Mouse (Mus musculus) neural tube, embryonic 11.5 days (tissue): Measurements from ENCODE around the gene Osm. TPM values are rescaled to one million over a fixed set of nuclear protein-coding genes. Genes with fewer than 3 reads are reported as not detected.

Experiments
- ATAC-seq: fragments of 200-750 bp; cut with Nextera tagmentation; 2 replicates; pipeline ENCODE4 v1.8.0; 2017; ENCODE audit warnings: moderate number of reproducible peaks, mild to moderate bottlenecking, moderate TSS enrichment, moderate library complexity; ENCODE audit not compliant: insufficient read depth, low FRiP score, low TSS enrichment
- DNase-seq: peaks from one replicate; pipeline ENCODE4 v3.0.0-alpha.2; 2015; ENCODE audit warnings: low spot score
- H3K27ac ChIP-seq: fragments of 300-500 bp; sonication (generic); 2 replicates; pipeline ENCODE4 v1.5.1; 2014; ENCODE audit warnings: low read depth, mild to moderate bottlenecking, low read length
- H3K27me3 ChIP-seq: fragments of 300-500 bp; sonication (generic); 2 replicates; pipeline ENCODE4 v1.6.1; 2014; ENCODE audit warnings: mild to moderate bottlenecking, low read length, mixed read lengths; ENCODE audit not compliant: control insufficient read depth, insufficient read depth
- H3K36me3 ChIP-seq: fragments of 300-500 bp; sonication (generic); 2 replicates; pipeline ENCODE4 v1.6.1; 2014; ENCODE audit warnings: mild to moderate bottlenecking, low read length, moderate library complexity, mixed read lengths; ENCODE audit not compliant: control insufficient read depth, insufficient read depth
- H3K4me1 ChIP-seq: fragments of 300-500 bp; sonication (generic); 2 replicates; pipeline ENCODE4 v1.6.1; 2014; ENCODE audit warnings: low read length, mixed read lengths; ENCODE audit not compliant: control insufficient read depth, insufficient read depth
- H3K4me2 ChIP-seq: fragments of 300-500 bp; sonication (generic); 2 replicates; pipeline ENCODE4 v1.6.1; 2014; ENCODE audit warnings: low read depth, mild to moderate bottlenecking, moderate library complexity
- H3K4me3 ChIP-seq: fragments of 300-500 bp; sonication (generic); 2 replicates; pipeline ENCODE4 v1.5.1; 2014; ENCODE audit warnings: low read depth, low read length
- H3K9ac ChIP-seq: fragments of 300-500 bp; sonication (generic); 2 replicates; pipeline ENCODE4 v1.6.1; 2014; ENCODE audit warnings: mild to moderate bottlenecking, low read length
- H3K9me3 ChIP-seq: fragments of 300-500 bp; sonication (generic); 2 replicates; pipeline ENCODE4 v1.6.1; 2016; ENCODE audit warnings: low read length; ENCODE audit not compliant: control insufficient read depth
- WGBS: fragments of 180-500 bp; shearing (Covaris S2); extraction: QIAGEN DNeasy Blood & Tissue Kit; methylation state at CpG from one replicate; pipeline ENCODE4 v1.1.7; 2014; 5-methylcytosine and 5-hydroxymethylcytosine counted together
- polyA plus RNA-seq: library from polyadenylated mRNA; unstranded; fragments of >200 nt; fragmentation: Nextera tagmentation; extraction: Ambion mirVana; gene quantifications from 2 replicates; pipeline ENCODE4 v1.2.1, GENCODE M21; 2014

Gene Osm
- polyA plus RNA-seq, 1 experiment from 2014 or later: not detected

DNA sequence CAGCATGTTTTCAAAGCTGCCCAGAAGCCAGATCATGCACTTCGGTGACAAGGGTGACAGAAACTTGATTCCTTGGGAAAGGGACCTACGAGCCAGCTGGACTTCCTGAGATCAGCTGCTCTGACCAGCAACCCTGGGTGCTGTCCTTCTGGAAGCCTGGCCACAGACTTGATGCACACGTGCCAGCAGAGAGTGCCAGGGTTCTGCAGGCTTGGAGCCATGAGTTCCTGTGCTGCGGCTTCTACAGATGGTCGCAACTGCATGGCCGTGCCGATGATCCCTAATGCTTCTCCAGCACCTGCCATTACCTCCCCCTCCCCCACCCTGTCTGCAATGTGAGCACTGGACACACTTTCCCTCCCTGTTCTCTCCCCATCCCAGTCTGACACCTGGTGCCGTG is 7.8 kb upstream of the Osm start:
- H3K4me1 ChIP-seq: no peaks in the 10 kb centered on the region
- H3K27ac ChIP-seq: no peak overlapping the region
- no peak for ATAC-seq
- H3K4me3 ChIP-seq: no peak overlapping the region
- no peaks in the 10 kb centered on the region for H3K27me3 ChIP-seq
- no peak for DNase-seq
- whole genome bisulfite sequencing: 37% methylated on average over 8 of the region's 8 CpGs
- H3K9ac ChIP-seq: no peak overlapping the region
- H3K4me2 ChIP-seq: no peak overlapping the region
- no peaks in the 10 kb centered on the region for H3K36me3 ChIP-seq
- H3K9me3 ChIP-seq: no peaks in the 10 kb centered on the region

DNA sequence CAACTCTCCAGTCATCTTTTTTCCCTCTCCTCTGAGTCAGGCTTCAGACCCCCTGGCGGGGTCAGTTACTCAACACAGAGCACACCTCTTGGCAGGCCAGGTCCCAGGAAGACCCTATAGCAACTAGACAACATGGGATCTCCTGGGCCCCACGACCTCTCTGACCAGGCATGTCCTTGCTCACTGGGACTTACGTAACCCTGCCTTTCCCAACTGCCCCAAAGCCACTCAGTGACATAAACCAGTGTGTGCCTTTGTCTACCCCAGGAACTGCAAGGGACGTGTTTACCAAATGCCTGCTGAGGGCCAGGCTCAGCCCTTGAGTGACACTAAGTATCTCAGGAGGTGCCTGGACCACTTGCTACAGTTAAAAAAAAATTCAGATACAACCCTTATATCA is 6.4 kb upstream of the Osm start:
- Histone ChIP-seq H3K4me3 (no peak overlapping the region), H3K4me2 (no peak overlapping the region), H3K9me3 (no peaks in the 10 kb centered on the region), H3K9ac (no peak overlapping the region), H3K4me1 (no peaks in the 10 kb centered on the region), H3K36me3 (no peaks in the 10 kb centered on the region), H3K27me3 (no peaks in the 10 kb centered on the region), H3K27ac (no peak overlapping the region)
- ATAC-seq (no peak), DNase-seq (no peak)
- WGBS: 65% methylated on average over 4 of the region's 4 CpGs

GRCm38 (mm10) chr11:4231435-4231834 is 4.8 kb upstream of the Osm start:
- no peak overlapping the region for H3K4me2 ChIP-seq
- H3K27me3 ChIP-seq: no peaks in the 10 kb centered on the region
- DNase-seq (no peak), ATAC-seq (no peak)
- H3K4me1 ChIP-seq: no peaks in the 10 kb centered on the region
- H3K4me3 ChIP-seq: no peak overlapping the region
- WGBS: 90% methylated on average over 2 of the region's 2 CpGs
- no peaks in the 10 kb centered on the region for H3K9me3 ChIP-seq
- H3K27ac ChIP-seq: no peak overlapping the region
- H3K36me3 ChIP-seq: no peaks in the 10 kb centered on the region
- H3K9ac ChIP-seq: no peak overlapping the region

DNA sequence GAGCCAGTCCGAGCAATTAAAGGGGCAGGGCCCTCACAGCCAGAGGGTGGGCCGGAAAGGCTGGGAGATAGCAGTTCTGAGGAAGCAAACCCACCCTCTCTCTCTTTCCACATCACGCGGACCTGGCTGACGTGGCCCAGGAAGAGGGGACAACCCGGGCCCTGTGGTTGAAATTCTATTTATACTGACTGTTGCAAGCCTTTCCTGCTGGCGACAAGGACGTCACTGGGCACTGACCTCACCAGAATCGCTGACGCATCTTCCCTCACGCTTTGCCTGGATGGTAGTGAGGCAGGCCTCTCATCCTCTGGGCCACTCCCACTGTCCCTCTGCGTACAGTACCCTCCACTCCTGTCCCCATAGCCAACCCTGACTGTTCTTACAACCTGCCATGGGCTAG is 3.6 kb upstream of the Osm start:
- no peaks in the 10 kb centered on the region for H3K4me1 ChIP-seq
- ATAC-seq (no peak), DNase-seq (no peak)
- no peaks in the 10 kb centered on the region for H3K36me3 ChIP-seq
- no peak overlapping the region for H3K27ac ChIP-seq
- no peak overlapping the region for H3K4me3 ChIP-seq
- H3K27me3 ChIP-seq: no peaks in the 10 kb centered on the region
- 73% methylated on average over 12 of the region's 12 CpGs for WGBS
- H3K4me2 ChIP-seq: no peak overlapping the region
- H3K9me3 ChIP-seq: no peaks in the 10 kb centered on the region
- H3K9ac ChIP-seq: no peak overlapping the region

DNA sequence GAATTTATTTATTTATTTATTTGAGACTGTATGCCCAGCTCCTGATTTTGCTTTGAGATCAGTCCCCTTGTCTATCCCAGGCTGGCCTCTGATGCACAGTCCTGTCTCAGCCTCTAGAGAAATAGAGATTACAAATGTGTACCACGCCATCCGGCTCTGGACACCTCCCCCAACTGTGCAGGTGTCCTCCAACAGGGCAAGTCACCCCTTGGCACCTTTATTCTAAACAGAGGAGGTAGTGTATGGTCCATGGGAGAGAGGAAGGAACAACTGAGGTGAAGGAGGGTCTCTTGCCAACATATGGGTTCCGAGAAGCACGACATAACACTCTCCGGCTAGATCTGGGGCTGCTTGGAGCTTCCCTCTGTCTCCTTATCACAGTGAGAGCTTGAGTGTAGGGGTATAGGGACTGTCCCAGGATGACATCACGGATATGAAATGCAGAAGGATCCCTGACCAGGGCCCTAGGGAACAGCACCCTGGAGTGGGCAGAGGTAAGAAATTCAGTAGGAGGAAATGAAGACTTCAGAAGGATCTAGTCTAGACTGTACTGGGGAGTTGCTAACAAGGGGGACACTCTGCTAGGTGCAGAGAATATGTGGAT is 1.1 kb upstream of the Osm start:
- Histone ChIP-seq H3K27ac (no peak overlapping the region), H3K36me3 (no peaks in the 10 kb centered on the region), H3K9ac (no peak overlapping the region), H3K27me3 (no peaks in the 10 kb centered on the region), H3K9me3 (no peaks in the 10 kb centered on the region), H3K4me2 (no peak overlapping the region), H3K4me3 (no peak overlapping the region), H3K4me1 (no peaks in the 10 kb centered on the region)
- no peak for DNase-seq
- ATAC-seq: no peak
- 92% methylated on average over 6 of the region's 6 CpGs for WGBS

- H3K4me1 ChIP-seq: no peaks in the 10 kb centered on the region
- no peaks in the 10 kb centered on the region for H3K27me3 ChIP-seq
- no peak overlapping the region for H3K9ac ChIP-seq
- H3K4me3 ChIP-seq: no peak overlapping the region
- no peaks in the 10 kb centered on the region for H3K36me3 ChIP-seq
- no peak overlapping the region for H3K4me2 ChIP-seq
- ATAC-seq (no peak), DNase-seq (no peak)
- 92% methylated on average over 21 of the region's 21 CpGs for WGBS
- H3K9me3 ChIP-seq: no peaks in the 10 kb centered on the region
- no peak overlapping the region for H3K27ac ChIP-seq
These were observed 387 bp downstream of the Osm start for GRCm38 (mm10) chr11:4236546-4237067.

DNA sequence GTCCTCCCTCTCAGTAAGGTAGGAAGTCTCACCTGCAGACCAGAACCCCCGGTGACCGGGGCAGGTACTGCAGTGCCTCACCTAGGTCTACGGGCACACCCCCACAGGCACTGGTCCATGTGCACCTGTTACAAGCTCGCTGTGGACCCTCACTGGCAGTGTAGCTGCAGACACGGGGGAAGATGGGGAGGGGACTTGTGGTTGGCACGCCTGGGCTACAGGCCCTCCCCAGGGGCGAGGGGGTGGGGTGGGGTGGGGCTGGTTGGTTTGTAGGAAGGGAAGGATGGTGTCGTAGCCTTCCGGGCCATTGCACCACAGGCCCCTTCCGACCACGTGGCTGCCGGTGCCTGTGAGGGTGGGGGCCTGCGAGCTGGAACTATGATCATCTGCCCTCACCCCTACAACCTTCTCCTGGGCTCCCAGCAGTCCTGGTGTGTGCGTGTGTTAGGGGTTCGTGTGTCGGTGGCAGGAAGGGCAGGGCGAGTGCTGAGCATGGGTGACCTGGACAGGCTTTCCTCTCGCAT is 1.2 kb downstream of the Osm start:
- no peaks in the 10 kb centered on the region for H3K36me3 ChIP-seq
- WGBS: 88% methylated on average over 17 of the region's 18 CpGs
- H3K4me3 ChIP-seq: no peak overlapping the region
- H3K4me2 ChIP-seq: no peak overlapping the region
- no peaks in the 10 kb centered on the region for H3K27me3 ChIP-seq
- H3K4me1 ChIP-seq: no peaks in the 10 kb centered on the region
- no peak overlapping the region for H3K9ac ChIP-seq
- DNase-seq (no peak), ATAC-seq (no peak)
- H3K27ac ChIP-seq: no peak overlapping the region
- H3K9me3 ChIP-seq: no peaks in the 10 kb centered on the region

GRCm38 (mm10) chr11:4238167-4238566 is 1.9 kb downstream of the Osm start:
- Histone ChIP-seq H3K4me3 (no peak overlapping the region), H3K9ac (no peak overlapping the region), H3K36me3 (no peaks in the 10 kb centered on the region), H3K27me3 (no peaks in the 10 kb centered on the region), H3K4me1 (no peaks in the 10 kb centered on the region), H3K4me2 (no peak overlapping the region), H3K9me3 (no peaks in the 10 kb centered on the region), H3K27ac (no peak overlapping the region)
- no peak for DNase-seq
- no peak for ATAC-seq
- WGBS: 85% methylated on average over 6 of the region's 6 CpGs

DNA sequence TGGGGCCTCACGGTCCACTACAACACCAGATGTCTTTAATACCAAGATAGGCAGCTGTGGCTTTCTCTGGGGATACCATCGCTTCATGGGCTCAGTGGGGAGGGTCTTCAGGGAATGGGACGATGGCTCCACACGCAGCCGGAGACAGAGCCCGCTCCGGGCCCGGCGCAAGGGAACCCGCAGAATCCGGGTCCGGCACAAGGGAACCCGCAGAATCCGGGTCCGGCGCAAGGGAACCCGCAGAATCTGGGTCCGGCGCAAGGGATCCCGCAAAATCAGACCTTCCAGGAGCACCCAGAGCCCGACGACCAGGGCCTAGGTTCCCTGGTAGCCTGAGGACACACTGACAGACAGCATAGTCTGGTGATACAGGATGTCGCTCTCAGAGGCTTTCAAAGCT is 3.5 kb downstream of the Osm start:
- 89% methylated on average over 23 of the region's 23 CpGs for WGBS

More for the DNA sequence above, 3.5 kb downstream of the Osm start:
- DNase-seq (no peak), ATAC-seq (no peak)
- H3K27me3 ChIP-seq: no peaks in the 10 kb centered on the region
- no peaks in the 10 kb centered on the region for H3K36me3 ChIP-seq
- no peaks in the 10 kb centered on the region for H3K9me3 ChIP-seq
- H3K27ac ChIP-seq: no peak overlapping the region
- no peaks in the 10 kb centered on the region for H3K4me1 ChIP-seq
- H3K4me3 ChIP-seq: no peak overlapping the region
- H3K4me2 ChIP-seq: no peak overlapping the region
- H3K9ac ChIP-seq: no peak overlapping the region
